8 mouse cellular contexts compared by ENCODE assay signal in the genomic region with DNA sequence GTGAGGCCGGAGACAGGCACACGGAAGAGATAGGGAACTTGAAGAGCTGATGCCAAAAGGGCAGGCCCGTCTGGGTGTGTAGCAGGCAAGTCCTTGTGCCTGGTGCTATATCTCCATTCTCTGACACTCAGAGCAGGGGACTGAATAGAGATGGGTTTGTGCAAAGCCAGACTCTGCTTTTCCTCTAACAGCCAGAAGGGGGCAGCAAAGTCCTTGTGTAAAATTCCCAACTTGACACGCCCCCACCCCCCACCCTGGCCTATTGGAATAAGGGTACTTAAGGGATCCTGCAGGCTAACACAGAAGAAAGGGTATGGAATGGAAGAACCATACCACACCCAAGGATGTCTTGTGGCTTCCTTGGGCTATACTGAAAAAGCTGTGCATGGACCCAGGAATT. TPM values are rescaled to one million over a fixed set of nuclear protein-coding genes. Genes with fewer than 3 reads are reported as not detected.
DNase-seq lines count a peak whose midpoint lies in the region; ATAC-seq and TF ChIP-seq lines count a peak whose summit lies in the region.

No protein-coding gene starts in this region.

- peak; percentile 84 for TF ChIP-seq CTCF in intestine, postnatal 0 days (IDR thresholded peaks at IDR 0.05; ENCODE audit: low read depth)

- peak; percentile 73 for DNase-seq in right cerebral cortex, adult 18-20 months
- DNase-seq in right cerebral cortex, postnatal 25 days, result no peak
- DNase-seq in cerebellum, adult 11-12 months, result peak; percentile 71
- DNase-seq in forelimb bud, embryonic 11.5 days (ENCODE audit: low read depth, low spot score), result peak; percentile 77
- no peak for DNase-seq in gastrocnemius, postnatal 36 days

- no peaks in the 10 kb centered on the region for H3K4me1 ChIP-seq in intestine, postnatal 0 days (replicated peaks; ENCODE audit: control insufficient read depth, insufficient read depth, low read length)
- H3K4me1 ChIP-seq in limb, embryonic 15.5 days, result peaks cover 40% of the 10 kb centered on the region
- H3K4me1 ChIP-seq in neural tube, embryonic 12.5 days, result peaks cover 15% of the 10 kb centered on the region

- no peak overlapping the region for H3K4me2 ChIP-seq in intestine, postnatal 0 days (replicated peaks; ENCODE audit: low read depth)
- no peak overlapping the region for H3K4me2 ChIP-seq in limb, embryonic 15.5 days
- no peak overlapping the region for H3K4me2 ChIP-seq in neural tube, embryonic 12.5 days (replicated peaks)

- intact Hi-C loops in gastrocnemius, postnatal 36 days (cut with DNase I), result loop anchor here (5.0 to 10.0 kb wide), 2 partner anchors 190 to 258 kb away; no protein-coding TSS in a partner anchor

- no peak overlapping the region for H3K9ac ChIP-seq in intestine, postnatal 0 days (ENCODE audit: low read depth, low read length)
- H3K9ac ChIP-seq in limb, embryonic 15.5 days, result no peak overlapping the region
- H3K9ac ChIP-seq in neural tube, embryonic 12.5 days, result no peak overlapping the region

- no peak overlapping the region for H3K27ac ChIP-seq in intestine, postnatal 0 days (ENCODE audit: low read depth, low read length)
- peak overlapping the region; percentile 47; the same call in 1 of the 2 replicates for H3K27ac ChIP-seq in limb, embryonic 15.5 days
- no peak overlapping the region for H3K27ac ChIP-seq in neural tube, embryonic 12.5 days

- ATAC-seq in intestine, postnatal 0 days, result peak; percentile 27; the same call in 1 of the 2 replicates
- ATAC-seq in limb, embryonic 15.5 days (ENCODE audit: insufficient number of reproducible peaks, low FRiP score, low TSS enrichment, low read depth), result no peak
- ATAC-seq in neural tube, embryonic 12.5 days (ENCODE audit: low FRiP score, low read depth), result peak; percentile 68

- WGBS in intestine, postnatal 0 days, result 11% methylated on average over 4 of the region's 4 CpGs
- 14% methylated on average over 4 of the region's 4 CpGs for WGBS in limb, embryonic 15.5 days
- WGBS in neural tube, embryonic 12.5 days, result 12% methylated on average over 4 of the region's 4 CpGs

- H3K4me3 ChIP-seq in intestine, postnatal 0 days (ENCODE audit: low read depth, low read length), result no peak overlapping the region
- H3K4me3 ChIP-seq in limb, embryonic 15.5 days, result no peak overlapping the region
- no peak overlapping the region for H3K4me3 ChIP-seq in neural tube, embryonic 12.5 days

- H3K36me3 ChIP-seq in intestine, postnatal 0 days (ENCODE audit: control insufficient read depth, insufficient read depth), result no peaks in the 10 kb centered on the region
- no peaks in the 10 kb centered on the region for H3K36me3 ChIP-seq in limb, embryonic 15.5 days
- no peaks in the 10 kb centered on the region for H3K36me3 ChIP-seq in neural tube, embryonic 12.5 days

- H3K9me3 ChIP-seq in intestine, postnatal 0 days (ENCODE audit: control insufficient read depth), result no peaks in the 10 kb centered on the region
- no peaks in the 10 kb centered on the region for H3K9me3 ChIP-seq in limb, embryonic 15.5 days
- no peaks in the 10 kb centered on the region for H3K9me3 ChIP-seq in neural tube, embryonic 12.5 days

- no peaks in the 10 kb centered on the region; the same call in 1 of the 2 replicates for H3K27me3 ChIP-seq in intestine, postnatal 0 days (replicated peaks; ENCODE audit: control insufficient read depth, insufficient read depth, low read length)
- H3K27me3 ChIP-seq in limb, embryonic 15.5 days, result peaks cover 8% of the 10 kb centered on the region; the same call in 1 of the 2 replicates
- H3K27me3 ChIP-seq in neural tube, embryonic 12.5 days (replicated peaks), result no peaks in the 10 kb centered on the region; the same call in 1 of the 2 replicates

RNA-seq across cellular contexts. Expression of a gene that starts 22.5 kb away (rescaled TPM):
- polyA plus RNA-seq in intestine, postnatal 0 days (2015; fragmentation: Nextera tagmentation; extraction: Ambion mirVana), result 12.6 and 13.2 TPM in 2 replicates
- 12.7 and 15.1 TPM in 2 replicates for polyA plus RNA-seq in limb, embryonic 15.5 days (2015; fragmentation: Nextera tagmentation; extraction: Ambion mirVana)
- 17.0 and 17.4 TPM in 2 replicates for polyA plus RNA-seq in neural tube, embryonic 12.5 days (2016; fragmentation: Nextera tagmentation; extraction: Ambion mirVana)
- 1 to 10 TPM; 3.0 to 3.5 TPM for total RNA-seq in gastrocnemius, postnatal 36 days (2021)

RNA-seq across cellular contexts. Expression of a gene that starts 30.9 kb away (rescaled TPM):
- polyA plus RNA-seq in intestine, postnatal 0 days (2015; fragmentation: Nextera tagmentation; extraction: Ambion mirVana), result 1.5 and 1.6 TPM in 2 replicates
- polyA plus RNA-seq in limb, embryonic 15.5 days (2015; fragmentation: Nextera tagmentation; extraction: Ambion mirVana), result 0.17 and 0.25 TPM in 2 replicates
- polyA plus RNA-seq in neural tube, embryonic 12.5 days (2016; fragmentation: Nextera tagmentation; extraction: Ambion mirVana), result 6.3 and 6.7 TPM in 2 replicates
- under 1 TPM; 0.05 to 0.26 TPM for total RNA-seq in gastrocnemius, postnatal 36 days (2021)

RNA-seq across cellular contexts. Expression of a gene that starts 39.5 kb away (rescaled TPM):
- 1.8 and 2.1 TPM in 2 replicates for polyA plus RNA-seq in intestine, postnatal 0 days (2015; fragmentation: Nextera tagmentation; extraction: Ambion mirVana)
- polyA plus RNA-seq in limb, embryonic 15.5 days (2015; fragmentation: Nextera tagmentation; extraction: Ambion mirVana), result 10.5 and 12.3 TPM in 2 replicates
- 15.4 and 17.2 TPM in 2 replicates for polyA plus RNA-seq in neural tube, embryonic 12.5 days (2016; fragmentation: Nextera tagmentation; extraction: Ambion mirVana)
- total RNA-seq in gastrocnemius, postnatal 36 days (2021), result 1 to 10 TPM; 3.6 to 4.0 TPM

Comparison
In these comparisons a context has a peak if more than half of its experiments do, and no peak if none do; other contexts are left out.
1. DNase-seq: peak in right cerebral cortex, adult 18-20 months (single experiment), cerebellum, adult 11-12 months (single experiment) and forelimb bud, embryonic 11.5 days (single experiment); none in right cerebral cortex, postnatal 25 days (single experiment) and gastrocnemius, postnatal 36 days (0 of 2).